Mouse (Mus musculus) layer of hippocampus, adult 9-11 months (tissue): ENCODE data around the gene 1700092M07Rik.

ENCODE experiments used
- DNase-seq: peaks from one replicate; pipeline ENCODE4 v3.0.0; 2022

Gene 1700092M07Rik

GRCm38 (mm10) chr19:8740603-8741002 lies at the start of gene 1700092M07Rik:
1700092M07Rik (plus strand) TSS chr19:8740718.
- peak; percentile 39 for DNase-seq

- DNase-seq = no peak
These were observed 48.5 kb upstream of the 1700092M07Rik start for GRCm38 (mm10) chr19:8691871-8692539.

DNA sequence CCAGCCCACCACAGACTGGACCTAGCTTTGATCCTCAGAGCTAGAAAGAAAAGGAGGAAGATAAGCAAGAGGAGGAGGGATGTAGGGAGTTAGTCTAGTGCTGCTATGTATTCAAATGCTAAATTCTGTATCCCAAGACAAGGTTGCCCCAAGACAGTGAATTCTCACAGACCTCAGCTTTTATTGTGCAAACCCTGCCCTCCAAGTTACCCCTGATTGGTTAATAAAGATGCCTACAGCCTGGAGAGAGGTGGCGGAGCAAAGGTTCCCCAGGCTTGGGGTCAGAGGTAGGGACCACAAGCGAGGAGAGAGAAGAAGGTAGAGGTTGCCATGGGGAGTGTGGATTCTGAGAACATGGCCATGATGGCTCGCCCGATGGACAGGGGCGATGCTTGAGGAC lies 47.8 kb upstream of the 1700092M07Rik start:
- no peak for DNase-seq

DNA sequence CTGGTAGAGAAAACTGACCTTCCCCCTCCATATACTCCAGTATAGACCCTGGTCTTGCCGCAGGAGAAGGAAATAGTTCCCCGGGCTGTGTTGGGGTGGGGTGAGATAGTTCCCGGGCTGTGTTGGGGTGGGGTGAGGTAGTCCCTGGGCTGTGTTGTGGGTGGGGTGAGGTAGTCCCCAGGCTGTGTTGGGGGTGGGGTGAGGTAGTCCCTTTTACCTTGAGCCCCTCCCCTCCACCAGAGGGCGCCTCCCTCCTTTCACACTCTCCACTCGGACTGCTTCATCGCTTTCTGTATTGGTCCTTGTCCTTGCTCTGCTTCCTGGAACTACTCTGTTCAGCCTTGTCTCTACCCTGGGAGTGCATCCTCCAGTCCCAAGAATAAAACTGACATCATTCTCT lies 45.2 kb upstream of the 1700092M07Rik start:
- no peak for DNase-seq

DNA sequence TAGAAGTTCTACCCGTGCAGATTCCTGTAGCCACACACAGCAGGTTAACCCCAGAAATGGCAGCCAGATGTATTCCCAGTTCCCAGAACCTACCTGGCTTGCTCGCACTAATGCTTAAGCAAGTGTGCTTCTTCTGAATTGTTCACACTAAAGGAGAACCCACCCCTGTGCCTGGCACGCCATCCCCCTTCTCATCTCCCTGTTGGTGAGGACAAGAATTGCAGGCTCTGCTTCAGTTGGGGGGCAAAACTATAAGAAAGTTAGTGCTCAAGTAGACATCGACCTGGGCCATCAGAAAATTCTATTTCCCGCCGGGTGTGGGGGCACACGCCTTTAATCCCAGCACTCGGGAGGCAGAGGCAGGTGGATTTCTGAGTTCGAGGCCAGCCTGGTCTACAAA lies 40.9 kb upstream of the 1700092M07Rik start:
- no peak for DNase-seq

DNA sequence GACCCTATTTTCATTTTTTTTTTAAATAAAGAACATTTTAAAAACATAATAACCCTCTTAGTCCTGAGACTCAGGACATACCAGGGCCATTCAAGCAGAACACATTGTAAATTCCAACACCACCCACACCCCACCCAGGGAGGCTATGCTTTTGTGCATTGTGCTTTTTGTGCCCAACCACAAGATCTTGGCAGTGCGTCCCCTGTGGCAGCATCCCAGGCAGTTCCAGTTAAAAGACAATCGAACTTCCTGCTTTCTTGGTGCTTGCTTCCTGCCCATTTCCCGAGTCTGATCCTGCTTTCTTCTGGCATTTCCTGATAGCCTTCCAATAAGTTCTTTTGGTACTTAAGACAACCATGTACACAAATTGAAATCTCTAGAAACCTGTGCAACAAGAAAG lies 38.1 kb upstream of the 1700092M07Rik start:
- no peak for DNase-seq

DNA sequence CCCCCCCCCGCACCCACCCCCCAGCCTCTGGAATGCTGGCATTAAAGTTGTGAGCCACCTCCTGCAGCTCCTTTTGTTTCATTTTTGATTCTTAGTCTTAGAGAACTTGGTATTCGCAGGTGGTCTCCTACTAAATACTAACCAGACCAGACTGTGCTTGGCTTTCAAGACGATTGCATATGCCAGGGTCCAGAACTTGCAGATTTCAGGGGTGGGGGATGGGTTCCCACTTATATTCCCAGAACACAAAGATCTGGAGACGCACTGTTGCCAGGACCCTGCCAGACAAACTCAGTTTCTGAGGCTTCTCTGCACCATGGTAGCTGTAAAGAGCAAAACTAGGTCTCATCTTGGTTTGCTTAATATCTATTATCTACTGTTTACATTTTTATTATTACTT lies 36.9 kb upstream of the 1700092M07Rik start:
- no peak for DNase-seq

- DNase-seq = no peak
These were observed 35.4 kb upstream of the 1700092M07Rik start for GRCm38 (mm10) chr19:8705026-8705708.

- no peak for DNase-seq
These were observed 34.3 kb upstream of the 1700092M07Rik start for GRCm38 (mm10) chr19:8706132-8706667.

GRCm38 (mm10) chr19:8706930-8707329 lies 33.6 kb upstream of the 1700092M07Rik start:
- no peak for DNase-seq

- DNase-seq = no peak
These were observed 31.6 kb upstream of the 1700092M07Rik start for GRCm38 (mm10) chr19:8708954-8709353.

DNA sequence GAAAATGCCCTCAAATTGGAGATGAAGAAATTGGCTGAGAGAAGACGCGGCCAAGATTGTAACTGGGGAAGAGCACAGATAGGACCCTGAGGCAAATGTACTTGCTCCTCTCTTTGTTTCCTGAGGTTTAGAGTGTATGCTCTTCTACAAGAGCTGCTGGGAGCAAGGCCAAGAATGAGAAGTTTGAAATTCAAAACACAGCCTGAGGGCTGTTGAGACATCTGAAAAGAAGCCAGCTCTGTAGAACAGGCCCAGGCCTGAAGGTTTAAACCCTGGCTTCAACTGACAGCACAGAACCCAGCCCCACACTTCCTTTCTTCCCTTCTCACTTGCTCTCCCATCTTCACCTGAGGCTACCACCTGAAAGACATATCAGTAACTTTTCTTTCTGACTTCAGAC lies 30.5 kb upstream of the 1700092M07Rik start:
- no peak for DNase-seq

GRCm38 (mm10) chr19:8711506-8711905 lies 29.0 kb upstream of the 1700092M07Rik start:
- DNase-seq = no peak

DNA sequence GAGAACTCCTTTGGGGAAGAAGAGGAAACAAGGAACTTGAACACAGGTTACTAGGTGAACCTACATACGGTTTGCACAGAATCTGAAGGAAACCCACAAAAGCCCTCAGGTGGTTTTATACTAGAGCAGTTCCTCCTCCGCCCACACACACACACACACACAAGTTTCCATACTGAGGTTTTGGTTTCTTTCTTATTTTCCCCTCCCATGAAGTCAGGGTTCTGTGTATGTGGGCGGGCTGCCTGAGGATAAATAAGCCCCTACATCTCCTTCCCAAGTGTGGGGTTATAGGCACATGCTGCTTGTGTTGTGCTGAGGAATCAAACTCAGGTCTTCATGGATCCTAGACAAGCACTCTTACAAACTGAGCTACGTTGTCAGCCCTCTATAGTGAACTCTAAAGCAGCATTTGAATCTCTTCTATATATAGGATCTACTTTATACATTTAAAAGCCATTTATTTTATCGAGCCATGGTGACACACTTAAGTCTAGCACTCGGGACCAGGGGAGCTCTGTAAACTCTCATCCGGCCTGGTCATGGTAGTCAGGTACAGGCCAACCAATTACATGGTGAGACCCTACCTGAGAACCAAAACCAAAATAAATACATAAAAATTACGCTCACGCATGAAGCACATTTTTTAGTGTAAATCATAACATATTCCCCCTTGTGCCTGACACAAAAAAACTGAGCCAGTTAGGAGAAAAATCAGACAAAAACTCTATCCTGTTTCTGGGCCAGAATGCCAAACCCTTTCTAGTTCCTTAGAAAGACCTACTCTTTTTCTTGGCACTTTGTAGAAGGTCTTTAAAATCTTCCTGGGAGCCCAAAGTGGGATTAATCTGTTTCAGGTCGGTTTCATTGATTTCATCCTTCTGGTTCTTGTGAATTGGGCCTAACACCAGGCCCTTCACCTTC lies 28.3 kb upstream of the 1700092M07Rik start:
- DNase-seq = no peak

DNA sequence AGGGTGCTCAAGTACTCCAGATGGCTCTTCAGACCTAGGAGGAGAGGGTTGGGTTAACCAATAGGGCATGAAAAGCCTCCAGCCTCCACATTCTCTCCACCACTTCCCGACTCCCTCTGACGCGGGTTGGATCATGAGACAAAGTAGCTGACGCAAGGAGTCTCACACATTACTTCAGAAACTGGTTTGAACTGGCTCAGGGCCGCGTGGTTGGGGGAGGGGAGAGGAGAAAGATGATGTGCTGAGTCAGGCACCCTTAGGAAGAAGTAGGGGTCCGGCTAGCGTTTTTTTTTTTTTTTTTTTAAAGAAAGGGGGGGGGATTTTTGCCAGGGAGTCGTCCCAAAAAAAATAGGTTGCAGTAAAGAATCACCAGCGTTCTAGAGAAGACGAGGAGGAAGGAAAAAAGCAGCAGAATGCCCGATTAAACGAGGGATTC lies 27.6 kb upstream of the 1700092M07Rik start:
- DNase-seq = peak; percentile 85

GRCm38 (mm10) chr19:8713306-8713996 lies 27.1 kb upstream of the 1700092M07Rik start:
- peak; percentile 95 for DNase-seq

DNA sequence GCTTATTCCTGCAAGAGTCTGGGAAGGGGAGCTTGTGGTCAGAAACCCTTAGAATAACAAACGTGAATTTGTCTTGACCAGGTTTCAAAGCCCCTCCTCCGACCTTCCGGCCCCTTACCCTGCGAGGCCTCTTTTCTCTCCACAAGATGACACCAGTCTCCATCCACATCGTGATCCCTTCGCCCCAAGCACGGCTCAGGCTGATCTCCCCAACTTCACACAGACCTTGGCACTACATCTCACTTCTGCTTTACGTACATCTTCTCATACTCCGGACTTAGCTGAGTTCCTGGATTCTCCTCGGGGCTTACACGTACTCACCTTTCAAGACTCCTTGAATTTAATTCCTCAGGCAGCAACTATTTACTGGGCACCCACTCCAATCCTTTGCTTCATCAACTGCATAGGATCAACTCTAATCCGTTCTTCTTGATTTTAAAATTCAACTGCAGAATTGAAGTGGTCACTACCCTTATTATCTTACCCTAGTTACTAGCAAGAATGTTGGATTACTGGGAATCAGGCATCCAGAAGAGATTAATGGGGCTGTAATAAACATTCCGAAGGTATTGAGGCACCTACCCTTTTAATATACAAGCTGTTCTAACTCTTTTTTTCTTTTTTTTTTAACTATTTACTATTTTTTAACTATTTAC lies 26.4 kb upstream of the 1700092M07Rik start:
- no peak for DNase-seq

DNA sequence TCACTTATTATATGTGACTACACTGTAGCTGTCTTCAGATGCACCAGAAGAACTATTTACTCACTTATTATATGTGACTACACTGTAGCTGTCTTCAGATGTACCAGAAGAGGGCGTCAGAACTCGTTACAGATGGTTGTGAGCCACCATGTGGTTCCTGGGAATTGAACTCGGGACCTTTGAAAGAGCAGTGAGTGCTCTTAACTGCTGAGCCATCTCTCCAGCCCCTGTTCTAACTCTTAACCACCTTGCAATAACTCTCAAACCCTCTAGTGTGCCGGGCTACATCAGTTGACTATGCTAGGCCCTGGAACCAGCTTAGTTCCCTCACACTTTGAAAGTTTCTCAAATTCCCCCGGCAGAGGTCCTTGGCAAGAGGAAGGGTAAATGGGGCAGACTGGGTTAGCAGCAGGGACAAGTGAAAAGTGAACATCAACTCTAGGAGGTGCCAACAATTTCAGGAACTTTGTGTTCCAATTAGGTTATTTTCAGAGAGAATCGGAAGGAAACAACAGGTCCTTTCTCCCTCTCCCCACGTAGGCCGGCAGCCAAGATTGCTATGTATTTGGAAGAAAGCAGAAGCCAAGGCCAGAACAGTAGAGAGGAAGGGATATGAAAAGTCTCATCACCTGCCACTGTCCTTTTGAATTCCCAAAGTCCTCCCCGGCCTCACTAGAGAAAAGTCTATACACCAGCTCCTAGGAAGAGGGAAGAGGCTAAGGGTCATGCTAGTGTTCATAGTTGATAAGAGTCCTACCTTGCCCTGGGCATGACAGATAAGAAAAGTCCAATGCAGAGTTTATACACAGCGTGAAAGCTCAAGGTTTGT lies 25.7 kb upstream of the 1700092M07Rik start:
- no peak for DNase-seq

DNA sequence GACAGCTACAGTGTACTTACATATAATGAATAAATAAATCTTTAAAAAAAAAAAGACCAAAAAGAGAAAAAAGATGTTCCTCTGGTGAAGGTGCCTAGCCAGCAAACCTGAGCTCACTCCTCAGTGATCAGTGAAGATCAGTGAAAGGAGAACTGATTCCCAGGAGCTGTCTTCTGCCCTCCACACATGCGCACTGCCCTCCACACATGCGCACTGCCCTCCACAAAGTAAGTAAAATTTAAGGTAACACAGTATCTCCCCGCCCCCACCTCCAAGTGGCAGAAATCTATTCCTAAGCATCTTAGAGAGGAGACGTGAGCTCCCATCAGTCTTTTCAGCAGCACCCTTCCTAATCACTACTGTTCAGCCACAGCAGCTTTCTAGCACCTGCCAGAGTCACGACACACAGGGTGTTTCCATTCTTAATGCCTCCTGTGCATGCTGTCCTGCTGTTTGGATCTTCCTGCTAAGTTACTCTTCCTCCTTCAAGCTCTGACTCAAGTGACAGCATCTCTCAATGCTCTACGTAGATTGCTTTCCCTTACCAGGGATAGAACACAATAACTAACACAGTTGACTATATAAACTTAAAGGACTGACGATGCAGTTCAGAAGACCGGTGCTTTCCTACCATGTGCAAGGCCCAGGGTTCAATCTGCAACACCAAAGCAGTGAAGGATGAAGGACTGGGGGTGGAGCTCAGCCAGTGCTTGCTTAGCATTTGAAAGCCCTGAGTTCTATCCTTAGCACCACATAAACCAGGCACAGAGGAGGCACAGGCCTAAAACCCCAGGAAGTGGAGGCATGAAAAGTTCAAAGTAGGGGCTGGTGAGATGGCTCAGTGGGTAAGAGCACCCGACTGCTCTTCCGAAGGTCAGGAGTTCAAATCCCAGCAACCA lies 24.4 kb upstream of the 1700092M07Rik start:
- DNase-seq = no peak
